Mouse (Mus musculus): ENCODE measurements around the gene Krt79.

Krt79 gene

DNA sequence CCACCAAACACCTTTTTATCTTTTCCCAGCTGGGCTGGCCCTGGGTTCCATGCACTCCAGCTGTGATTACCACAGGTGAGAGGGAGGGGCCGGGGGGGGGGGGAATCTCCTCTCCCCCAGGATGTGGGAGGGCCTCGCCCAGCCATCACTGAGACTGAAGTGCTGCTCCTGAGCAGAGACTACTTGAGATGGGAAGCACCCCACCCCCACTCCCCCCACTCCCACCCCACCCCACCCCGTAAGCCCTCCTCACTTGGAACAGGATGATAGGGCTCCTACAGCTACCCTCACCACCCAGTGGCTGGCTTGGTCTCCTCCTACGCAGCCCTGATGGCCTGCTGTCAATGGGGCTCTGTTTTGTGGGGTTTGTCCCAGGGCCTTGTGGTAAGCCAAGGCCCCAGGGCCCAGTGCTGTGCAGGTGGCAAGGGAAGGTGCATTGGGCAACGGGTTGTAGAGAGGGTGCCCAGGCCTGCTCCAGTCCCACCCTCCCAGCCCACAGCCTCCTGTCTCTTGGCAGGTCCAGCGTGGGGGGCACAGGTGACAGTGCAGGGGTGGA, at the start of gene Krt79:
Krt79 (minus strand) TSS at position 51 of the 556 bp plus-strand sequence.
- no peak for DNase-seq (ENCODE audit: low spot score)

DNA sequence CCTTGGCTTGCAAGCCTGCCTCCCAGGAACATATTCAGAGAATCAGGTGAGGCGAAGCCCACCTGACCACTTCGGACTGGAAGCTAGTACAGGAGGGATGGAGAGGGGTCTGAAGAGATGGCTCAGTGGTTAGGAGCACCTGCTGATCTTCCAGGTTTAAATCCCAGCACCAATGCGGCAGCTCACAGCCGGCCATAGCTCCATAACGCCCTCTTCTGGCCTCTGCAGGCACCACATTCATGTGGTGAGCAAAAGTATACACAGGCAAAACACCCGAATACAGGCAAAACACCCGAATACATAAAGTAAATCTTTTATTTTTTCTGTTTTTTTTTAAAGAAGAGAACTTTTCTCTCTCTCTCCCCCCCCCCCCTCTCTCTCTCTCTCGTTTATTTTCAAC, 48.6 kb upstream of the Krt79 start:
- no peak for DNase-seq (ENCODE audit: low spot score)

DNA sequence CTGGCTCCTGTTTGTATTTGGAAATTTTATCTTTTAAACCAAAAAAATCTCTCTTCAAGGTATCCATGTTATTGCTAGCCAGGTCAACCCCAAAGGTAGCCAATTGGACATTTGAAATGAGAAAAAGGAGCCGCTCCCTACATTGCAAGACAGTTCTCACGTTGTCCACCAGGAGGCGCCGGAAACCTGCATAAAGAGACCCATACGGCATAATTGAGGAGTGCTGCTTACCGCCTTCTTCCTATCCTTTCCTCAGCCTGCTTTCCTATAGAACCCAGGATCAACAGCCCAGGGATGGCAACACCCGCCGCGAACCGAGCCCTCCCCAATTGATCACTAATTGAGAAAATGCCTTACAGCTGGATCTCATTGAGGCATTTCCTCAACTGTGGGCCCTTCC, 48.0 kb upstream of the Krt79 start:
- DNase-seq (ENCODE audit: low spot score), result peak; percentile 85

DNA sequence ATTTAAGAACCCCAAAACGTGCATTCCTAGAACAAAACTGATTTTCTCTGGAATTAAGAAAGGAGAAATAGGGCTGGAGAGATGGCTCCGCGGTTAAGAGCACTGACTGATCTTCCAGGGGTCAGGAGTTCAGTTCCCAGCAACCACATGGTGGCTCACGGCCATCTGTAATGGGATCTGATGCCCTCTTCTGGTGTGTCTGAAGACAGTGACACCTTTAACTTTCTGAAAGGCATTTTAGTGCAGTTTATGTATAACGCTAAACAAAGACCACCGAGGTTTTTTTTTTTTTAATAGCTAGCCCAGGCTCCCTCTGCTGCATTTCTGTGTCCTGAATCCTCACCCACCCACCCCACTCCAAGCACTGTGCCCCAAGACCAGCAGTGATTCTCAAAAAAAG, 44.6 kb upstream of the Krt79 start:
- no peak for DNase-seq (ENCODE audit: low spot score)

DNA sequence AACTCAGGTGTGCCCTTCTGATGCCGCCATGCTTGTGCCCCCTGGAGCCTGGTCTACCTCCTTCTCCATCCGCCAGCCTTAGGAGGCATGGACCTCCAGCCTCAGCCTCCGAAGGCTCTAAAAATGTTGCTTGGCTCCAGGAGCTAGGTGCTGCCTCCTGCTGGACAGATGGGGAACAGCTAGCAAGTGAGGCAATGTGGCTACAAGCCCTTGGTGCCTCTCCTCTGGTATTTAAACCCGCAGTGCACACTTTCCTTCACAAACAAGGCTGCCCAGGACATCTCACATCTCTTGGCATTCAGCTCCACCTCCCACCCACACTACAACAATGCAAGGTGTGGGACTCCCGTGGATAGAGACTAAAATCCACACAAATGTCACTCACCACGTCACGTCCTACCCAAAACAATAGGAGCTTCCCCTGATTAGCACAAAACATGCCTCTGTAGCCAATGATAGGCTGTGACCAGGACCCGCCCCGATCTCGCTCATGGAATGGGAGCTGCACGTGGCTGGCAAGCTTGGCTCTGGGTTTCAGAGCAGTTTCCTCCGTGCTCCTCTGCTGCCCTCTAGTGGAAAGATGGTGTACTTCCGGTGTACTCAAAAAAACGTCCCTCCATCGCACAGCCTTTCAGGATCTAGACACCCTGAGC, 44.0 kb upstream of the Krt79 start:
- peak; percentile 93 for DNase-seq (ENCODE audit: low spot score)

DNA sequence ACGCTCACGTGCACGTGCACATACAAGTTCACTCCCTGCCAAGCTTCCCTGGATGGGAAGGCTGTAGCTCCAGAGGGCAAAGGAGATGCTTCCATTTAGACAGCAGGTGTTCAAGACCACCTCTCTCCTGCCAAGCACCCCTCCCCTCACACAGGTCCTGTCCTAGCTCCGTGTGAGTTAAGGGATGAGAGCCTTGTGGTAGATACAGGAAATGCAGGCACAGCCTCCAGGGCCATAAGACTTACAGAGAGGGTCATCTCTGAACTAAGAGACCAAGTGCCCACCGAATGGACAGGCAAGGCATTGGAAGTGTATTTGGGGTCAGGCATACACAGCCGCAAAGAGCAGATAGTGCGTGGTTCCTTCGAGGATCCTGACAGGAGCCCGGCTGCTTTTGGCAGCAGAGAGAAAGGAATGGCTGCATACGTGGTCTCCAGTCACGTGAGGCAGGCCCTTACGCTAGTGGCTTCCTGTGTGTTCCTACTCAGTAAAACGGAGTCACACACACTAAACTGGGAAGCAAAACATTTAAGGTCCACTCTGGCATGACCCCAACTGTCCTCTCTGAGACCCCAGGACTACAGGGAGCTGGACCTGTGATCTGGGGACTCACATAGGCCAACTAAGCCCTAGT, 43.3 kb upstream of the Krt79 start:
- no peak for DNase-seq (ENCODE audit: low spot score)

DNA sequence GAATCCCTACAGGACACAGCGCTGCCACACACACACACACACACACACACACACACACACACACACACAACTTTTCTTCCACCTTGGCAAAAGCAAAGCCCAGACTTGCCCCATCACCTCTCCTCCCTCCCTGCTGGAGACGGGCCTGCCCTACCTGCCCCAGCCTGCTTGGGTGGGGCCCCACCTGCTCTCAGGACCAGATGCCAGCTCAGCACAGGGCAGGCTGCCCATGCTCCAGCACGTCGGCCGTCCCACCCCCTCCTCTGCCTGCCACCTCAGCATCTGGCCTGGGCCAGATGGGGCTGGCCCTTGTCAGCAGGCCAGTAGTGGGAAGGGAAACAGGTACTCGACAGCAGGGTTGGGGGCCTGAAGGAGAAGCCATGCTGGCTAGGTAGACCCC, 40.7 kb upstream of the Krt79 start:
- no peak for DNase-seq (ENCODE audit: low spot score)

DNA sequence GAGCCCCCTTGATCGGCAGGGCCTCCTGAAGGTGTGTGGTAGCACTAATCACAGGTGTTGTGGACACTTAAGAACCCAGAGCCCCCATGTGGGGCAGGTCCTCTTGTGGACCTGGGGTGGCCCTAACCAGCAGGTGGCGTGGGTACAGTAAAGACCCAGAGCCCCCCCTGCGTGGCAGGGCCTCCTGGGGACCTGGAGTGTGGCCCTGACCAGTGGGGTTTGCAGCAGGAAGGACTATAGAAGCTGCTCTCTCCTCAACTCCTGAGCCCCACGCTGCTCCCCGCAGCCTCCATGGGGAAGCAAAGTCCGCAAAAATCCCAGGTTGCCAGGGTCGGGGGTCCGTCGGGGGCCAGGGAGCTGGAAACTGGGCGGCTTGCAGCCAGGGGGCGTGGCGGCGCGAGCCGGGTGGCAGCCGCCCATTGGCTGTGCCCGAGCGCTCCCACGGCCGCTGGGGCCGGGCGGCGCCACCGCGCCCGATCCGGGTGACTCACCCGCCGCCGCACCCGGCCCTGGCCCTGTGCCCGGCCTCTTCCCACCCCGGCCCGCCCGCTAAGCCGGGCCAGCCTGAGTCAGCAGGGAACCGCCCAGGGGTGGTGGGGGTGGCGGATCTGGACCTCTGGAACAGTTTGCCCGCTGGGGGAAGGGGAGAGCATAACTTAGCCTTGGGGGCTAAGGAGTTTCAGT, 37.1 kb upstream of the Krt79 start:
- peak; percentile 42 for DNase-seq (ENCODE audit: low spot score)

DNA sequence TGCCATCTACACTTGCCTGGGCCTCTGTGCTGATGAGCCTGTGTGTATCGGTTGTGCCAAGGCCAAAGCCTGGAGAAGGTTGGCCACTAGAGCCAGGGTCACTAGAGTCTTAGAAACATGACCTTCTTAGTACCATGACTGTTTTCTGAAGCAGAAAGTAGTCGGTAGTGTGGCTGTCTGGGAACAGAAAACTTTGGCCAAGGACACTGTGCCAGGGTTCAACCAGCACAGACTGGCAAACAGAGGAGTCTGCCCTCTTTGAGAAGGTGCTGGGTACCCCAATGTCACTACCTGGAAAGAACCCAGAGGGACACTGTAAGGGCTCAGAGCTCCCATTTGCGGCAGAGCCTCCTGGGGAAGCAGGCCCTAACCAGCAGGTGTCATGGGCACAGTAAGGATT, 36.5 kb upstream of the Krt79 start:
- no peak for DNase-seq (ENCODE audit: low spot score)

DNA sequence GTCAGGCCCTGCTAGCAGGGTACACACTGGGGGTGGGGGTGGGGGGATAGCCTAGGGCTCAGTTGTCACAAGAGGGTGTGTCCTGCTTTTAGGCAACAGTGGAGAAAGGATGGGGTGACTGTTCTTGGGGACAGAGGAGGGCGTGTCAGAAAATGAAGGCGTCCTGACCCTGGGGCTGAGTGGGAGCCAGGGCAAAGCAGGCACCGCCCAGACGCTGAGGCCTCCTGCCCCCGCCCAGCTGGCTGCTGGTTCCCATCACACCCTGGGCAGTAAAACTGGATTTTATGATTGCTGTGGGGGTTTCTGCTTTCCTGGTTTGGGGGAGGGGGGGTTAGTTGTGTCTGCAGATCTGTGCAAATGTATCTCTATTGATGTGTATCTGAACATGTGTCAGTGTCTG, 35.9 kb upstream of the Krt79 start:
- DNase-seq (ENCODE audit: low spot score), result no peak

DNA sequence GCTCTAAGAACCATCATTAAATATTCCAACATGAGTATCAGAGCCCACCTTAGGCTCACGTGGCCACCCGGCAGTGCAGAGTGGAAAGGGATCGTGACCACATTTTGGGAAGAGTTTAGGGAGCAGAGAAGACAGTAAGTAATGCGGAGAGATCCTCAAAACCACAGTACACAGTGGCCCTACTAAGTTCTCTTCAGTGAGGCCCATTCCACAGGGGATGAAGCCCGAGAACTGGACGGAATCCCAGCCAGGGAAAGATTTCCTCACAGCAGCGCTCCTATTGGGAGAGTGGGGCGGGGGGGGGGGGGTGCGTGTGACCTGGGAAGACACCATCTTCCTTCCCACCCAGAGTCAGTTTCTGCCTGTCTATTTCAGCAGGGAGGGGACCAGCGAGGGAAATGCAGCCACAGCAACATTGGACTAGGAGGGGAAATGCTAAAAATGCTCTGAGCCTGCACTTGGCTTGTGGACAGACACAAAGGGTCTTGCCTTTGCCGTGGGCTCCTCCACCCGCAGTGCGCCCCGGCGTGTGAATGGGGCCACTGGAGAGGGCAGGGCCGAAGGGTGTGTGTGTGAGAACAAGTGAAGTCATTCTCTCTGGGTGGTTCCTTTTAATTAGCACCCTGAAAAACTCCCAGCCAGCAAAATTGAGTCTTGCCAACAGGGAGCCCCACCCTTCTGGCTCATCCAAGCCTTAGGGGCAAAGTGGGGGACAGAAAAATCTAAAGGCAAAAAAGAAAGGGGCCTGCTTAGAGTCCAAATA, 34.1 kb upstream of the Krt79 start:
- no peak for DNase-seq (ENCODE audit: low spot score)

DNA sequence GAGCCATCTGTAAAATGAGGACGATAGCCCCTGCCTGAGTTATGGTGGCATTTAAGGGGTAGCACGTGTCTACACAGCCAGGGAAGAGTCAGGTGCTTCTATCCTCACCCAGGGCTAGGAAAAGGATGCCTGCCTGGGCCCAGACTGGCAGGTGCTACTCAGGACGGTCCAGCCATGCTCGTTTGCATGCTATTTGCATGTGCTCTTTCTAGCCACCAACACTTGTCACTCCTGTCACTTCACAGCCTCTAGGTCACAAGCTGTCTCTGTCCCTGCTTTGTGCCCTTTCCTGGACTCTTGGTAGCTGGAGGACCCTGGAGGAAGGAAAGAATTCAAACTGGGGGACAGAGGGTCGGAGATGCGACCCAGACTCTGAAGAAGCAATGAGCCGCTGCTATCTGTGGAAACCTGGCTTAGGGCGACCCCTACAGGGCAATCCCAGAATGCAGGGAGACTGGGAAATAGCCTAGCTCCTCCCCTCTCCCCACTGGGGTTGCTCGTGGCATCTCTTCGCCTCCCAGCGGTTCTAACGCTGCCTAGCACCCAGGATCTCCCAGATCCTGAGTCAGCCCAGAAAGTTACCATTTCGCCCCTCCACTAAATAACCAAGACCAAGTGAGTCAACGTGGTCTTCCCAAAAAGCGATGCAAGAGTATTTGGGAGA, 33.4 kb upstream of the Krt79 start:
- peak; percentile 99 for DNase-seq (ENCODE audit: low spot score)

DNA sequence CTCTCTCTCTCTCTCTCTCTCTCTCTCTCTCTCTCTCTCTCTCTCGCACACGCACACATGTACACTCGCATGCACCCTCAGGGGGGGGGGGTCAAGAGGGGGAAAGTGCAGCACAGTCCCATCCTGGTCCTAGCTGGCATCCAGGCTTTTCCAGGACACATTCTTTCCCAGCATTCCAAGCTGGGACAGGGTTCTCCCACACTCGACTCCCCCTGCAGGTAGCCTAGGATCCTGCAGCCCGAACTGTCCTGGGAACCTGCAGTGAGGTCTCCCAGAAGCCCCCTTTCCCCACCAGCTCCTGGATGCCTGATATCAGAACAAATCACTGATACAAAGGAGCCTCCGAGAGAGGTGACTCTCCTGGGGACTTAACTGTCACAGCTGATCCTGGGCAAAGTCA, 30.4 kb upstream of the Krt79 start:
- DNase-seq (ENCODE audit: low spot score), result no peak

DNA sequence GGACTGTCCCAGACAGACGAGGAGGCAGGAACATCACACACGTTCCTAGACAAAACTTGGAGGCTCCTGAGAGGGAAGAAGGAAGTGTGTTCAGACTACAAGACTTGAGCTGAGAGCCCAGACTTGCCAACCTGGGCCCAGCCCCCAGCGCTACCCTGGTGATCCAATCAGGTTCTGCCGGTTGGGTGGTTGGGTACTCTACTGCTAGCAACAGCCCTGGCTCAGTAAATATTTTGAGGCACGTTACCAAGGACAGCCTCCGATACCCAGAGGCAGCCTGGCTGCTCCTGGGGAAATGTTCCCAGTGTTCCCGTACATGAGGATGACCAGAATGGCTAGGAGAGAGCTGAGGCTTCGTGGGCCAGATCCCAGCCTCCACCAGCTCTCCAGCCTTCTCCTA, 26.7 kb upstream of the Krt79 start:
- DNase-seq (ENCODE audit: low spot score), result no peak

DNA sequence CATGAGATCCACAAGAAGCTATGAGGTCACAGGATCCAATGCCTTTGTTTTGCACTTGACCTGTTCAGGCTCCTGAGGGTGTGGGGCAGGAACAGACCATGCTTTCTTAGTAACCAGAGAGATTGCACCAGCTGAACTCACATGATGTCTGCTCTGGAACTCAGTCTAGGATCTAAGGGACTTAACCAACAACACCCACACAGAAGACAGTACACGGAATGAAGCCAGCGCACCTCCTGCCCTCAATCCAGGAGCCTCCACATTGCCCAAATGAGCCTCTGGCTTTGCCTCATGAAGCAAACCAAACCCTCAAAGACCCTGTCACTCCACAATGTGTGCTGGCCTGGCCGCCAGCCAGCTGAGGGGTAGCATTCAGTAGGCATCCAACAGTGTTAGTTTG, 18.8 kb upstream of the Krt79 start:
- DNase-seq (ENCODE audit: low spot score), result no peak

DNA sequence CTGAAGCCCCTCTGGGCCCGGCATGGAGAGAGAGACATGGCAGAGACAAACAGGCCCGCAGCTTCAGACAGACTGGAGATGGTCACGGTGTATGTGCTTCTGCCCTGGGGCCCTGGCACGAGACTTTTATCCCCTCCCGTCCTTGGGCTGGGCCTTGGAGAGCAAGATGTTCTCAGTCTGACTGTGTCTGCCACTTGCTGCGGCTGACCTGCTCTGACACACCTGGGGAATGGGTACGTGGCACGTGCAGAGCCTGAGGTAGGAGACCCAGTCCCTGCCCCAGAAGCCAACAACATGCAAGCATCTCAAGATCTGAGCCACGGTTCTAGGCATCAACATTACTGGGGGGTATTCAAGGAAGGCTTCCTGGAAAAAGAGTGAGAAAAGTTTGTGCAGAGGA, 14.1 kb upstream of the Krt79 start, which contains the start of gene Krt78:
Krt78 (minus strand) TSS at position 101 of the 400 bp plus-strand sequence.
- DNase-seq (ENCODE audit: low spot score), result no peak

DNA sequence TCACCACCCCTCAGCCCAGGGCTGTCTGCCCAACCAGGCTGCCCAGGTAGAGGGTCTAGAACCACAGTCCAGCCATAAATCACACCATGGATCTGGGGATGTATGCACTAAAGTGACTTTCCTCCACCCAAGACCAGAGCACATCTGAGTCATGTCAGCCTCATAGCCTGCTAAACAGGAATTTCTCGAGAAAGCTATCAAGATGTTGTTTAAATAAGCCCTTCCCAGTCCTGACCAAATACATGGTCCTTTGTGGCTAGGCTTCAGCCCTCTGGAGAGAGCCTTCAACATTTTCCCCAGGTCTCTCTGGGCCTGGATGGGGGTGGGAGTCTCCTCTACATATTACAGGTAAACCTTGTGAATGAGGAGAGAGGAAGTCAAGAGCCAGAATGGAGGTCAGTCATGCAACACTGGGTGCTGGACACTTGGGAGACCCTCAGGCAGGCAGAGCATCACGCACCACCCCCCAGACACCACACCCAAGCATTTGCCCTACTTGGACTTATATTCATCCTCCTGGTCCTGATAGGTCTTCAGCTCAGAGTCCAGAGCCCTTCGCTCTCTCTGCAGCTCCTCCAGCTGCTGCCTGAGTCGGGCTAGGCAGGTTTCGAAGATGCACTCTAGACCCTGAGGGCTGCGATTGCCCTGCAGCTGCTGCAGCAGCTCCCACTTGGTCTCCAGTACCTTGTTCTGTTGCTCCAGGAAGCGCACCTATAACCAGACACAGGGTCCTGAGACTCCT, 12.8 kb upstream of the Krt79 start:
- no peak for DNase-seq (ENCODE audit: low spot score)

DNA sequence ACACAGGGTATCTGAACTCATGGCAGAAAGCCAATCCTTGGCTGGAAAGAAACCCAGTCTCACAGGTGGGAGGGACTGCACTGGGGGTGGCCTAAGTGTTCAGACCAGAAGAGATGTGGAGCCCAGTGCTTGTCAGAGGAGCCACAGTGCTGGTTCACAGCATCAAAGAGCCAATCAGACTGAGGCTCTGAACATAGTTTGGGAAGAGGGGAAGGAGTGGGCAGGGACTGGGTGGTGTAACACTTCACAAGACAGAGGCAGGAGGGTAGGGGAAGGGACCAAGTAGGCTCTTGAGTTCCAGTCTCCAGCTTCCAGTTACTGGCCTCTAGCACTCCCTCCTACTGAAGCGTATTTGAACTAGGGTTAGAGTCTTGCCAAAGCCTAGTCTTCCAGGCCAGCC, 5.3 kb upstream of the Krt79 start:
- no peak for DNase-seq (ENCODE audit: low spot score)

DNA sequence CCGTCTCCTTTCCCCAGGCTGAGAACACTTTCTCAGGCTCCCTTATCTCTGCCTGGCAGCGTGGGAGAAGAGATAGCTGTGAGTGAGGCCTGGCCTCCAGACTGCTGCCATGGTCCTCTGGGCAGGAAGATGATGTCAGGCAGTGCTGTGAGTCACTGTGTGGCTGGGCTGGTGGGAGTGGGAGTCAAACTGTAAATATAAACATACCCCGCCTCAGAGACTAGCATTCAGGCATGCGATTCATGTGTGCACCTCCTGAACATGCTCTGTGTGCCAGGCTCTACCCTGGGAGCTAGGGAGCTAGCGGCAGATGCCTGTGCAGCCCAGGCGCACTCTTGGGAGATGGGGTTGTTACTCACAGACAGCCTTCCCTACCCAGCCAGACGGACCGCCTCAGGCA, 1.8 kb upstream of the Krt79 start:
- DNase-seq (ENCODE audit: low spot score), result no peak

DNA sequence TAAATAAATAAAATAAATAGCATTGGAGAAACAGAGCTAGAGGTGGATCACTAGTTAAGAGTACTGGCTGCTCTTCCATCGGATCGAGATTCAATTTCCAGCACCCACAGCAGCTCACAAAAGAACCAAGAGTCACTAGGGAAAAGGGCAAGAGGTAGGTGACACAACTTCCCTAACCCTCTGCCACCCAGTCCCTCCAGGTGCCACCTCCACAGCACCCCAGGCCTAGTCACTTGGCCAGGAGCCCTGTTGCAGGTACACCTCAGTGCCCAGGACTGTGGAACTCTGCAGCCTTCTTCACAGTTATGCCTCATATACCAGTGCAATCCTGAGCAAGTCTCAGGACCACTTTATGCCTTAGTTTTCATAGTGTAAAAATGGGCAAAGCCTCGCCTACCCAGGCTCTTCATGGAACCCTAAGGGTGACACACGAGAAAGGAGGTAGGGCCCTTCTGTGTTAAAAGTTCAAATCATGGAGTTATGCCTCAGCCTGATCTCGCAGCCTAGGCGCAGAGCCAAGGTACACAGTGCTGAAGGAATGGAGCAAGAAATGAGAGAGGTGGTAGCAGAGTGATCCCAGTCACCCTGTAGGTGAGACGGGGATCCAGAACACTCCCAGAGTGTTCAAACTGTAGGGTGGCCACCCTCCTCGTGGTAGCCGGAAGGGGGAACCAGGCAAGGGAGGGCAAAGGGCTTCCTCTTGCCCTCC, 1.4 kb downstream of the Krt79 start:
- DNase-seq (ENCODE audit: low spot score), result no peak

DNA sequence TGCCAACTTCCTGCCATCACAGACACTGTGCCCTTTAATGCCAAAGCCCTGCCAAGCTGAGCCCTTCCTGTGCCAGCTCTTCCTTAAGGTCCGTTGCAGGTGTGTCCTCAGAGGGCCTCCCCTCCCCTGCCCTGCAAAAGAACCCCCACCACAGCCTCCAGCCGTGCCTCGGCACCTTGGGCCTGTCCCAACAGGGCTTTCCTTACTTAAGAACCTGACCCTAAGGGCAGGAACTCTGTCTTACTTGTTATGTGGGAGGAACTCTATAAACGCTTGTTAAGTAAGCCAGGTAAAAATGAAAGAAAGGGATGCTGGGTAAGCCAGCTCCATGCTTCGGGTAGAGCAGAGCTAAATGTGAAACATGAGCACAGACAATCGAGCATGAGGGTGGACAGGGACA, 7.1 kb downstream of the Krt79 start:
- DNase-seq (ENCODE audit: low spot score), result no peak

All from layer of hippocampus, adult 9-10 months (tissue).